ENCODE assay signal across 12 mouse cellular contexts in the genomic region with DNA sequence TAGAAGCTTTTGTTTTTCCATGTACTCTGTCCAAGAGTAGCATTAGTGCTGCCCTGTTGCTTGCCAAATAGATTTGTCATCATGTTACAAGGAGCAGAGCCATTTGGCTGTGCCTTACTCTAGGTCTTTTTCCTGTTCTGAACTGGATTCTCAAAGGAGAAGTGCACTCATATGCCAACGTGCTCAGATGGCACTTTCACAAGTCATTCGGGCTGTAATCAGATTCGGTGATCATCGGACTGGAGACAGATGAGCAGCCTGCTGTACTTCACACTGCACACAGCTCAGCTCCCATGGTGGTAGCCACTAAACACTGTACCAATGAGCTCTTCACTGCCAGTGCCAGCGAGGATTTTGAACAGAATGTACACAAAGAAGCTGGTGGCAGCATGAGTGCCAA.
A peak's percentile ranks its signal among the peaks of the same experiment; 100 is the strongest.
DNase-seq lines count a peak whose midpoint lies in the region; ATAC-seq and TF ChIP-seq lines count a peak whose summit lies in the region.
"Had no signal": no experiment of that assay in that cellular context is flagged by ENCODE, and none has a peak within 500 bp of the region (broad histone marks: within the 10 kb centered on the region; RNA-seq: fewer than 3 reads in every experiment).

No protein-coding gene starts in this region.

- no peak overlapping the region for H3K27ac ChIP-seq in forebrain, embryonic 13.5 days
- no peak overlapping the region for H3K27ac ChIP-seq in forebrain, embryonic 12.5 days
- no peak overlapping the region for H3K27ac ChIP-seq in cerebellum, adult 2 months (ENCODE audit: insufficient read depth, low read length)
- H3K27ac ChIP-seq in hindbrain, postnatal 0 days = no peak overlapping the region
- no peak overlapping the region for H3K27ac ChIP-seq in liver, embryonic 11.5 days (ENCODE audit: low read depth, low read length)

- ATAC-seq in forebrain, embryonic 13.5 days = peak; percentile 96
- ATAC-seq in forebrain, embryonic 12.5 days (ENCODE audit: low FRiP score) = no peak
- peak; percentile 98 for ATAC-seq in hindbrain, postnatal 0 days
- no peak for ATAC-seq in liver, embryonic 11.5 days (replicated peaks; ENCODE audit: low FRiP score)

- H3K4me1 ChIP-seq in forebrain, embryonic 13.5 days = no peaks in the 10 kb centered on the region
- H3K4me1 ChIP-seq in forebrain, embryonic 12.5 days = no peaks in the 10 kb centered on the region
- peaks cover 10% of the 10 kb centered on the region for H3K4me1 ChIP-seq in cerebellum, adult 2 months (ENCODE audit: control insufficient read depth, insufficient read depth, low read length)
- no peaks in the 10 kb centered on the region for H3K4me1 ChIP-seq in hindbrain, postnatal 0 days (ENCODE audit: insufficient read depth, low read length)
- H3K4me1 ChIP-seq in liver, embryonic 11.5 days (replicated peaks; ENCODE audit: control insufficient read depth, insufficient read depth, low read length) = no peaks in the 10 kb centered on the region

- no peak overlapping the region for H3K9ac ChIP-seq in forebrain, embryonic 13.5 days
- no peak overlapping the region for H3K9ac ChIP-seq in forebrain, embryonic 12.5 days
- H3K9ac ChIP-seq in hindbrain, postnatal 0 days (replicated peaks; ENCODE audit: low read length) = no peak overlapping the region
- H3K9ac ChIP-seq in liver, embryonic 11.5 days (ENCODE audit: low read depth, low read length) = no peak overlapping the region

- DNase-seq in layer of hippocampus, postnatal 36 days = peak; percentile 3 to 12
- DNase-seq in layer of hippocampus, adult 11-12 months (ENCODE audit: low spot score) = no peak
- DNase-seq in cerebellum, adult 2 months = peak; percentile 17 to 52
- peak; percentile 86 for DNase-seq in hindbrain, postnatal 0 days (ENCODE audit: low spot score)
- no peak for DNase-seq in liver, embryonic 11.5 days (ENCODE audit: low spot score)
- DNase-seq in natural killer cell, adult 2 months (ENCODE audit: low spot score in 2 of 2) = no peak
- DNase-seq: adrenal gland, adult 8-10 months; kidney, postnatal 36 days; lung, adult 2 months; thymus, postnatal 4 days had no signal

- no peaks in the 10 kb centered on the region for H3K36me3 ChIP-seq in forebrain, embryonic 13.5 days (ENCODE audit: poor library complexity, severe bottlenecking)
- no peaks in the 10 kb centered on the region for H3K36me3 ChIP-seq in forebrain, embryonic 12.5 days (replicated peaks)
- no peaks in the 10 kb centered on the region for H3K36me3 ChIP-seq in hindbrain, postnatal 0 days (ENCODE audit: insufficient read depth, low read length)
- no peaks in the 10 kb centered on the region for H3K36me3 ChIP-seq in liver, embryonic 11.5 days (ENCODE audit: control insufficient read depth, insufficient read depth, low read length)

- no peaks in the 10 kb centered on the region for H3K27me3 ChIP-seq in forebrain, embryonic 13.5 days
- no peaks in the 10 kb centered on the region for H3K27me3 ChIP-seq in forebrain, embryonic 12.5 days
- H3K27me3 ChIP-seq in cerebellum, adult 2 months (ENCODE audit: control insufficient read depth, insufficient read depth, low read length) = no peaks in the 10 kb centered on the region; the same call in 1 of the 2 replicates
- no peaks in the 10 kb centered on the region for H3K27me3 ChIP-seq in hindbrain, postnatal 0 days (ENCODE audit: insufficient read depth, low read length)
- H3K27me3 ChIP-seq in liver, embryonic 11.5 days (replicated peaks; ENCODE audit: control insufficient read depth, insufficient read depth, low read length) = no peaks in the 10 kb centered on the region

- TF ChIP-seq POLR2A in cerebellum, adult 2 months (IDR thresholded peaks at IDR 0.05; ENCODE audit: borderline replicate concordance, insufficient read depth, low read length) = no peak

- no peak overlapping the region for H3K4me3 ChIP-seq in forebrain, embryonic 13.5 days
- no peak overlapping the region for H3K4me3 ChIP-seq in forebrain, embryonic 12.5 days (replicated peaks)
- no peak overlapping the region for H3K4me3 ChIP-seq in cerebellum, adult 2 months (replicated peaks; ENCODE audit: insufficient read depth, low read depth, low read length)
- H3K4me3 ChIP-seq in hindbrain, postnatal 0 days (ENCODE audit: low read length) = no peak overlapping the region
- no peak overlapping the region for H3K4me3 ChIP-seq in liver, embryonic 11.5 days (ENCODE audit: low read depth, low read length)

- WGBS in forebrain, embryonic 13.5 days = 80% methylated on average over 5 of the region's 5 CpGs
- WGBS in forebrain, embryonic 12.5 days = 79% methylated on average over 5 of the region's 5 CpGs
- WGBS in cerebellum, adult 2 months = 4% methylated on average over 5 of the region's 5 CpGs
- 50% methylated on average over 5 of the region's 5 CpGs for WGBS in hindbrain, postnatal 0 days
- WGBS in liver, embryonic 11.5 days = 77% methylated on average over 5 of the region's 5 CpGs

- no peak overlapping the region for H3K4me2 ChIP-seq in forebrain, embryonic 13.5 days
- H3K4me2 ChIP-seq in forebrain, embryonic 12.5 days = no peak overlapping the region
- H3K4me2 ChIP-seq in hindbrain, postnatal 0 days (ENCODE audit: low read depth, low read length) = no peak overlapping the region
- H3K4me2 ChIP-seq in liver, embryonic 11.5 days = no peak overlapping the region

- H3K9me3 ChIP-seq in forebrain, embryonic 13.5 days (replicated peaks) = no peaks in the 10 kb centered on the region
- H3K9me3 ChIP-seq in forebrain, embryonic 12.5 days = no peaks in the 10 kb centered on the region
- H3K9me3 ChIP-seq in hindbrain, postnatal 0 days (ENCODE audit: low read length) = no peaks in the 10 kb centered on the region
- no peaks in the 10 kb centered on the region for H3K9me3 ChIP-seq in liver, embryonic 11.5 days (ENCODE audit: control insufficient read depth, low read length)

- TF ChIP-seq CTCF in cerebellum, adult 2 months (IDR thresholded peaks at IDR 0.05; ENCODE audit: borderline replicate concordance, insufficient read depth, low read depth, low read length) = no peak
- TF ChIP-seq CTCF in hindbrain, postnatal 0 days (IDR thresholded peaks at IDR 0.05; ENCODE audit: low read depth) = no peak

Comparison
In these comparisons a context has a peak if more than half of its experiments do, and no peak if none do; other contexts are left out.
1. ATAC-seq: peak in forebrain, embryonic 13.5 days (single experiment) and hindbrain, postnatal 0 days (single experiment); none in forebrain, embryonic 12.5 days (single experiment) and liver, embryonic 11.5 days (single experiment).
2. DNase-seq: peak in layer of hippocampus, postnatal 36 days (2 of 2), cerebellum, adult 2 months (2 of 2) and hindbrain, postnatal 0 days (single experiment); none in layer of hippocampus, adult 11-12 months (single experiment), liver, embryonic 11.5 days (single experiment) and natural killer cell, adult 2 months (0 of 2).